Mouse (Mus musculus) embryonic fibroblast, embryonic 13.5 days (primary cell): ENCODE data around the gene Ptges3. TPM values are rescaled to one million over a fixed set of nuclear protein-coding genes. Genes with fewer than 3 reads are reported as not detected.

ENCODE experiments used
- H3K27ac ChIP-seq: 2 replicates; pipeline ENCODE4 v1.5.1; 2012; ENCODE audit warnings: low read length, control low read depth, inconsistent platforms; ENCODE audit not compliant: insufficient read depth
- H3K4me1 ChIP-seq: 2 replicates; pipeline ENCODE4 v1.6.1; 2011; ENCODE audit warnings: low read length; ENCODE audit not compliant: control insufficient read depth, insufficient read depth
- H3K4me3 ChIP-seq: 2 replicates; pipeline ENCODE4 v1.5.1; 2011; ENCODE audit warnings: mild to moderate bottlenecking, control low read depth, low read length; ENCODE audit not compliant: insufficient read depth
- CTCF ChIP-seq: IDR thresholded peaks from 2 replicates; pipeline ENCODE4 v1.5.1; 2011; ENCODE audit warnings: mild to moderate bottlenecking, control low read depth, low read length, moderate library complexity, borderline replicate concordance; ENCODE audit not compliant: insufficient read depth
- POLR2A ChIP-seq: IDR thresholded peaks from 2 replicates; pipeline ENCODE4 v1.6.1; 2011; ENCODE audit warnings: low read depth, mild to moderate bottlenecking, control low read depth, low read length, moderate library complexity
- polyA plus RNA-seq: library from polyadenylated mRNA; stranded (reverse); fragments of >200 nt; gene quantifications from 2 replicates; pipeline ENCODE4 v1.2.4, GENCODE M21; 2011; ENCODE audit warnings: low read depth; ENCODE audit not compliant: missing spikeins, insufficient read length

Gene Ptges3
- polyA plus RNA-seq, 1 experiment = 308 TPM

GRCm38 (mm10) chr10:128097587-128097971 lies 38.8 kb downstream of the Ptges3 start:
- 0 out of 2 replicates have a peak, but pooled peaks have one; percentile 14 for TF ChIP-seq POLR2A
- TF ChIP-seq CTCF = no peak
- peak overlapping the region; percentile 1 for H3K27ac ChIP-seq
- H3K4me3 ChIP-seq = peak overlapping the region; percentile 61
- peaks cover 5% of the 10 kb centered on the region; the same call in 1 of the 2 replicates for H3K4me1 ChIP-seq

GRCm38 (mm10) chr10:128110103-128110761 lies 51.5 kb downstream of the Ptges3 start:
- TF ChIP-seq POLR2A (no peak), CTCF (no peak)
- H3K27ac ChIP-seq = no peak overlapping the region
- H3K4me3 ChIP-seq = no peak overlapping the region
- H3K4me1 ChIP-seq = no peaks in the 10 kb centered on the region

- TF ChIP-seq POLR2A (no peak), CTCF (no peak)
- H3K4me1 ChIP-seq = no peaks in the 10 kb centered on the region
- H3K4me3 ChIP-seq = no peak overlapping the region
- H3K27ac ChIP-seq = no peak overlapping the region
Observed at GRCm38 (mm10) chr10:128111227-128111626, 52.5 kb downstream of the Ptges3 start.

- no peak overlapping the region for H3K27ac ChIP-seq
- H3K4me3 ChIP-seq = no peak overlapping the region
- no peak for TF ChIP-seq POLR2A
- TF ChIP-seq CTCF = no peak
- H3K4me1 ChIP-seq = no peaks in the 10 kb centered on the region
Observed at GRCm38 (mm10) chr10:128123833-128124232, 65.1 kb downstream of the Ptges3 start.

- TF ChIP-seq POLR2A (no peak), CTCF (no peak)
- Histone ChIP-seq H3K4me3 (no peak overlapping the region), H3K4me1 (no peaks in the 10 kb centered on the region), H3K27ac (no peak overlapping the region)
Observed at GRCm38 (mm10) chr10:128124831-128125230, 66.1 kb downstream of the Ptges3 start.

DNA sequence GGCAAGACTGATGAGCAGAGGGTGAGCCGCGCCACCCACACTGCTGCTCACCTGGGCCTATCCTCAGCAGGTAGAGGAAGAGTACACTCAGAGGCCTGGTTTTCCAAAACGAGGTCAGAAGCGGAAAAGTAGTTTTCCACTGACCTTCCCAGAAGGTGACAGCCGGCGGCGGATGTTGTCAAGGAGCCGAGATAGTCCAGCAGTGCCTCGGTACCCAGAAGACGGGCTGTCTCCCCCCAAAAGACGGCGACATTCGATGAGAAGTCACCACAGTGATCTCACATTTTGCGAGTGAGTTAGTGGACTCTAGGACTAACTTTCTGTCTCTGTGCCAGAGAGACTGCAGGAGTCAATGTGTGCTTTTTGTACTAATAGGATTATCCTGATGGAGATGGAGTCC lies 67.2 kb downstream of the Ptges3 start:
- Histone ChIP-seq H3K4me3 (no peak overlapping the region), H3K27ac (no peak overlapping the region), H3K4me1 (no peaks in the 10 kb centered on the region)
- TF ChIP-seq CTCF (no peak), POLR2A (no peak)

Other genes starting within 250 kb of the Ptges3 start
- not detected in 2 replicates for gene Rdh19, start 209.0 kb upstream of the Ptges3 start, polyA plus RNA-seq
- gene Rdh16f2, start 192.5 kb upstream of the Ptges3 start, polyA plus RNA-seq = not detected in 2 replicates
- gene Rdh7, start 170.1 kb upstream of the Ptges3 start, polyA plus RNA-seq = not detected in 2 replicates
- not detected in 2 replicates for gene Sdr9c7, start 160.4 kb upstream of the Ptges3 start, polyA plus RNA-seq
- not detected in 2 replicates for gene Hsd17b6, start 51.3 kb upstream of the Ptges3 start, polyA plus RNA-seq
- 21.8 and 30.9 TPM in 2 replicates for gene Prim1, start 43.8 kb upstream of the Ptges3 start, polyA plus RNA-seq
- gene Naca, start 23.4 kb upstream of the Ptges3 start, polyA plus RNA-seq = 887 and 940 TPM in 2 replicates
- gene Atp5b, start 24.3 kb downstream of the Ptges3 start, polyA plus RNA-seq = 979 and 1,112 TPM in 2 replicates
- gene Baz2a, start 32.6 kb downstream of the Ptges3 start, polyA plus RNA-seq = 32.4 and 36.8 TPM in 2 replicates
- gene Rbms2, start 121.3 kb downstream of the Ptges3 start, polyA plus RNA-seq = 167 and 198 TPM in 2 replicates
- gene Gls2, start 135.5 kb downstream of the Ptges3 start, polyA plus RNA-seq = 1.1 and 1.2 TPM in 2 replicates
- 14.5 and 17.6 TPM in 2 replicates for gene Spryd4, start 152.9 kb downstream of the Ptges3 start, polyA plus RNA-seq
- not detected in 2 replicates for gene Mip, start 166.9 kb downstream of the Ptges3 start, polyA plus RNA-seq
- 9.7 and 18.9 TPM in 2 replicates for gene Timeless, start 173.1 kb downstream of the Ptges3 start, polyA plus RNA-seq
- gene Apon, start 195.1 kb downstream of the Ptges3 start, polyA plus RNA-seq = 0.30 TPM in 1 of 2 replicates, not detected in the other
- not detected in 2 replicates for gene Apof, start 209.7 kb downstream of the Ptges3 start, polyA plus RNA-seq
- 34.5 and 35.0 TPM in 2 replicates for gene Stat2, start 211.6 kb downstream of the Ptges3 start, polyA plus RNA-seq
- 0.42 TPM in 1 of 2 replicates, not detected in the other for gene Il23a, start 239.8 kb downstream of the Ptges3 start, polyA plus RNA-seq
- gene Pan2, start 244.4 kb downstream of the Ptges3 start, polyA plus RNA-seq = 10.2 and 14.2 TPM in 2 replicates